Mouse (Mus musculus) adrenal gland, postnatal 4 days (tissue): ENCODE measurements around the gene Itpr2. TPM values are rescaled to one million over a fixed set of nuclear protein-coding genes. Genes with fewer than 3 reads are reported as not detected.

ENCODE experiments used
- DNase-seq, 2 experiments: peaks; one replicate each; pipeline ENCODE4 v3.0.0; 2021 to 2022; ENCODE audit warnings: low spot score in 2 of 2, mixed read lengths in 2 of 2
- total RNA-seq, 2 experiments: library from RNA; stranded (reverse); gene quantifications; 2 replicates each; pipeline ENCODE4 v1.2.3; 2021

Gene Itpr2
- total RNA-seq, 2 experiments from 2014 or later: 41.4 to 41.7 TPM

GRCm38 (mm10) chr6:146429694-146430380 is 72.2 kb downstream of the Itpr2 start:
- no peak for DNase-seq

GRCm38 (mm10) chr6:146424778-146425177 is 77.2 kb downstream of the Itpr2 start:
- DNase-seq: no peak

GRCm38 (mm10) chr6:146424326-146424725 is 77.7 kb downstream of the Itpr2 start:
- no peak for DNase-seq

GRCm38 (mm10) chr6:146420718-146421117 is 81.3 kb downstream of the Itpr2 start:
- no peak for DNase-seq

GRCm38 (mm10) chr6:146416461-146416860 is 85.6 kb downstream of the Itpr2 start:
- no peak for DNase-seq

- no peak for DNase-seq
These were observed 87.9 kb downstream of the Itpr2 start for GRCm38 (mm10) chr6:146414094-146414493.

- no peak for DNase-seq
These were observed 90.5 kb downstream of the Itpr2 start for GRCm38 (mm10) chr6:146411446-146412070.

GRCm38 (mm10) chr6:146410427-146410810 is 91.6 kb downstream of the Itpr2 start:
- no peak for DNase-seq

GRCm38 (mm10) chr6:146409692-146410426 is 92.2 kb downstream of the Itpr2 start:
- DNase-seq: peak; percentile 44 to 62

GRCm38 (mm10) chr6:146405380-146405779 is 96.6 kb downstream of the Itpr2 start:
- peak in 1 of 2 experiments; percentile 20 for DNase-seq

- no peak for DNase-seq
These were observed 97.1 kb downstream of the Itpr2 start for GRCm38 (mm10) chr6:146404876-146405275.

- DNase-seq: no peak
These were observed 97.9 kb downstream of the Itpr2 start for GRCm38 (mm10) chr6:146404156-146404555.

GRCm38 (mm10) chr6:146402905-146403642 is 98.9 kb downstream of the Itpr2 start:
- DNase-seq: no peak

- no peak for DNase-seq
These were observed 104.2 kb downstream of the Itpr2 start for GRCm38 (mm10) chr6:146397803-146398202.

GRCm38 (mm10) chr6:146396253-146396652 is 105.8 kb downstream of the Itpr2 start:
- no peak for DNase-seq

GRCm38 (mm10) chr6:146395616-146396015 is 106.4 kb downstream of the Itpr2 start:
- no peak for DNase-seq

- no peak for DNase-seq
These were observed 109.8 kb downstream of the Itpr2 start for GRCm38 (mm10) chr6:146392188-146392587.

GRCm38 (mm10) chr6:146390159-146390558 is 111.9 kb downstream of the Itpr2 start:
- DNase-seq: no peak

- no peak for DNase-seq
These were observed 114.0 kb downstream of the Itpr2 start for GRCm38 (mm10) chr6:146388010-146388409.

- no peak for DNase-seq
These were observed 114.8 kb downstream of the Itpr2 start for GRCm38 (mm10) chr6:146387039-146387713.

- DNase-seq: no peak
These were observed 122.8 kb downstream of the Itpr2 start for GRCm38 (mm10) chr6:146379263-146379662.
